Mouse (Mus musculus): ENCODE measurements around the gene Rab24. TPM values are rescaled to one million over a fixed set of nuclear protein-coding genes. Genes with fewer than 3 reads are reported as not detected.
A peak's percentile ranks its signal among the peaks of the same experiment; 100 is the strongest.

The Rab24 gene
- total and polyA plus RNA-seq, 2 experiments from 2014 or later = 77.4 to 92.3 TPM

DNA sequence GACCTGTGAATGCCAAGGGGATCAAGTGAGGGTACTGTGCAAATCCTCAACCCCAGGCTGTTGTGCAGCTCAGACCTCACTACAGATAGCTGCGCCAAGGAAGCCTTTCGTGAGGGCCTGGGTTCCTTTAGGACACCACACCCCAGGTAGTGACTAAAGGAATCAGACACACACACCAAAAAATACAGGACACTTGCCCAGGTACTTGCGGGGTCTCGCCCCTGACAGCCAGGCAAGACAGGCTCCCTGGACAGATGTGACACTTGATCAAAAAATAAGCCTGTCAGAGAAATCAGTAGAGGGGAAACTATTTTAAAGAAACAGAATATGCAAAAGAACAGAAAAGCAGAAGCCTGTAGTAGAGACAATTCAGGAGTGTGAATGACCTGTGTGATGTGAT is 6.9 kb upstream of the Rab24 start:
- DNase-seq = no peak
- Histone ChIP-seq H3K4me3 (ENCODE audit: low read depth, low read length) (no peak overlapping the region), H3K36me3 (ENCODE audit: insufficient read depth) (peaks cover 19% of the 10 kb centered on the region), H3K4me2 (ENCODE audit: low read depth) (peak overlapping the region; percentile 95), H3K27me3 (ENCODE audit: insufficient read depth, low read length) (no peaks in the 10 kb centered on the region), H3K9ac (no peak overlapping the region), H3K27ac (ENCODE audit: low read depth, low read length) (no peak overlapping the region), H3K9me3 (ENCODE audit: low read length) (no peaks in the 10 kb centered on the region), H3K4me1 (ENCODE audit: insufficient read depth) (peaks cover 5% of the 10 kb centered on the region; the same call in 1 of the 2 replicates)
- 71% methylated on average over 4 of the region's 4 CpGs for whole genome bisulfite sequencing
- ATAC-seq = no peak
- TF ChIP-seq CTCF (IDR thresholded peaks at IDR 0.05; ENCODE audit: low read depth) = no peak

GRCm38 (mm10) chr13:55328171-55328570 is 6.4 kb upstream of the Rab24 start:
- Histone ChIP-seq H3K27ac (ENCODE audit: low read depth, low read length) (no peak overlapping the region), H3K4me3 (ENCODE audit: low read depth, low read length) (no peak overlapping the region), H3K9ac (no peak overlapping the region), H3K36me3 (ENCODE audit: insufficient read depth) (peaks cover 21% of the 10 kb centered on the region), H3K4me1 (ENCODE audit: insufficient read depth) (peaks cover 5% of the 10 kb centered on the region; the same call in 1 of the 2 replicates), H3K9me3 (ENCODE audit: low read length) (no peaks in the 10 kb centered on the region), H3K27me3 (ENCODE audit: insufficient read depth, low read length) (no peaks in the 10 kb centered on the region), H3K4me2 (ENCODE audit: low read depth) (peak overlapping the region; percentile 95; the same call in 1 of the 2 replicates)
- TF ChIP-seq CTCF (IDR thresholded peaks at IDR 0.05; ENCODE audit: low read depth) = no peak
- ATAC-seq (no peak), DNase-seq (no peak)
- 84% methylated on average over 6 of the region's 6 CpGs for WGBS

GRCm38 (mm10) chr13:55327633-55328032 is 5.9 kb upstream of the Rab24 start:
- no peak overlapping the region for H3K4me3 ChIP-seq (ENCODE audit: low read depth, low read length)
- peaks cover 21% of the 10 kb centered on the region for H3K36me3 ChIP-seq (ENCODE audit: insufficient read depth)
- H3K4me2 ChIP-seq (ENCODE audit: low read depth) = peak overlapping the region; percentile 95; the same call in 1 of the 2 replicates
- ATAC-seq (peak; percentile 77), DNase-seq (peak; percentile 93)
- no peaks in the 10 kb centered on the region for H3K9me3 ChIP-seq (ENCODE audit: low read length)
- TF ChIP-seq CTCF (IDR thresholded peaks at IDR 0.05; ENCODE audit: low read depth) = peak; percentile 94
- H3K27me3 ChIP-seq (ENCODE audit: insufficient read depth, low read length) = no peaks in the 10 kb centered on the region
- peak overlapping the region; percentile 80 for H3K27ac ChIP-seq (ENCODE audit: low read depth, low read length)
- H3K9ac ChIP-seq = no peak overlapping the region
- H3K4me1 ChIP-seq (ENCODE audit: insufficient read depth) = peaks cover 10% of the 10 kb centered on the region; the same call in 1 of the 2 replicates
- 22% methylated on average over 8 of the region's 8 CpGs for WGBS

GRCm38 (mm10) chr13:55327169-55327568 is 5.4 kb upstream of the Rab24 start:
- WGBS = 56% methylated on average over 4 of the region's 4 CpGs
- H3K4me3 ChIP-seq (ENCODE audit: low read depth, low read length) = no peak overlapping the region
- peak; percentile 11 for DNase-seq
- H3K4me1 ChIP-seq (ENCODE audit: insufficient read depth) = peaks cover 11% of the 10 kb centered on the region; the same call in 1 of the 2 replicates
- H3K27me3 ChIP-seq (ENCODE audit: insufficient read depth, low read length) = no peaks in the 10 kb centered on the region
- H3K9me3 ChIP-seq (ENCODE audit: low read length) = no peaks in the 10 kb centered on the region
- peak overlapping the region; percentile 80 for H3K27ac ChIP-seq (ENCODE audit: low read depth, low read length)
- peaks cover 21% of the 10 kb centered on the region for H3K36me3 ChIP-seq (ENCODE audit: insufficient read depth)
- H3K4me2 ChIP-seq (ENCODE audit: low read depth) = peak overlapping the region; percentile 15; the same call in 1 of the 2 replicates
- 0 out of 2 replicates have a peak overlapping the region, but pooled peaks have one; percentile 11 for H3K9ac ChIP-seq
- ATAC-seq = peak; percentile 4
- no peak for TF ChIP-seq CTCF (IDR thresholded peaks at IDR 0.05; ENCODE audit: low read depth)

DNA sequence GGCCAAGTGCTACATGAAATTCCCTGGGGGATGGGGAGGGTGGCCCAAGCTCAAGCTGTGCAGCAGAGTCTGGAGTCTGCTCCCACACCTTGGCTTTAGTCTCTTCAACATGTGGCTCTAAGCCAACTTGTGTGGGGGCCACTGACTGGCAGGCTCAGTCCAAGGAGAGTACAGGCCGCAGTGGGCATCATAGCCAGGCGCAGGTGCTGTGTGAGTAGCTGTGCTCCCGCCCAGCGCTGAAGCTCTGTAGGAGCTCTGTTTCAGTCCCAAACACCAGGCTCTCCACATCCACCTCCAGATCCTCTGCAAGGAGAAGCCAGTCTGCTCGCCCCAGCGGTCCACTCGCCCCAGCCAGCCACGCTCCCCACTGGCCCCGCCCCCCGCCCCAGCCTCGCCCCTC is 3.9 kb upstream of the Rab24 start:
- WGBS = 86% methylated on average over 11 of the region's 11 CpGs
- no peak for TF ChIP-seq CTCF (IDR thresholded peaks at IDR 0.05; ENCODE audit: low read depth)
- peaks cover 15% of the 10 kb centered on the region; the same call in 1 of the 2 replicates for H3K4me1 ChIP-seq (ENCODE audit: insufficient read depth)

DNA sequence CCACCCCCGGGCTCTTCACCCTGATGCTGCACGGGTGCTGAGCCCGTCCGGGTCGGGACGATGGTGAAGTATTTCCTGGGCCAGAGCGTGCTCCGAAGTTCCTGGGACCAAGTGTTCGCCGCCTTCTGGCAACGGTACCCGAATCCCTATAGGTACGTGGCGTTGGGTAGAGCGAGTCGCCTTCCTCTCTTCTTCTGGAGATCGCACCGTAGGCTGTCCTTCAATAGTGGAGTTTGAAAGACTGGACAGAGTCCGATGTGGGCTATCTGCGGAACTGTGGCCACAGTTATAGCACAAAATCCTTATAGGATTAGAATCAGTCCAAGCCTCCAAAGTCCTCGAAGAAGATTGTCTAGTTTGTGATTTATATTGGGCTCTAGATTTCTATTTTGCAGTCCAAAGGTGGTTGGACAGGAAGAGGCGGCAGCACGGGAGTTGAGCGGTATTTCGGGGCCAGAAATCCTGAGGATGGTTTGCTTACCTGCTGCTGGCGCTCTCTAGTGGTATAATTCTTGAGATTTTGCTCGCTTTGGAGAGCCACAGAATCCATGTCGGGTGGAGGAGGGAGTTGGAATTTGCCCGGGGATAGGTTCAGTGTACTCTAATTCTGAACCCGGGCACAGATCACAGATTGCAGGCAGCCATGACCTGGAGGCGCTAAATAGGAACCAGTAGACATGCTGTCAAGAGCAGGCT is 532 bp upstream of the Rab24 start:
- Histone ChIP-seq H3K4me1 (ENCODE audit: insufficient read depth) (peaks cover 15% of the 10 kb centered on the region; the same call in 1 of the 2 replicates), H3K4me2 (ENCODE audit: low read depth) (peak overlapping the region; percentile 90), H3K9ac (peak overlapping the region; percentile 88), H3K4me3 (ENCODE audit: low read depth, low read length) (peak overlapping the region; percentile 88), H3K27ac (ENCODE audit: low read depth, low read length) (peak overlapping the region; percentile 73), H3K27me3 (ENCODE audit: insufficient read depth, low read length) (no peaks in the 10 kb centered on the region), H3K9me3 (ENCODE audit: low read length) (no peaks in the 10 kb centered on the region), H3K36me3 (ENCODE audit: insufficient read depth) (peaks cover 34% of the 10 kb centered on the region)
- TF ChIP-seq CTCF (IDR thresholded peaks at IDR 0.05; ENCODE audit: low read depth) = peak; percentile 57
- under 1% methylated on average over 31 of the region's 31 CpGs for WGBS
- ATAC-seq (peak; percentile 49), DNase-seq (peak; percentile 63)

More for the DNA sequence above, 3.9 kb upstream of the Rab24 start:
- Histone ChIP-seq H3K4me2 (ENCODE audit: low read depth) (no peak overlapping the region), H3K4me3 (ENCODE audit: low read depth, low read length) (no peak overlapping the region), H3K27ac (ENCODE audit: low read depth, low read length) (no peak overlapping the region), H3K9me3 (ENCODE audit: low read length) (no peaks in the 10 kb centered on the region), H3K36me3 (ENCODE audit: insufficient read depth) (peaks cover 21% of the 10 kb centered on the region), H3K27me3 (ENCODE audit: insufficient read depth, low read length) (no peaks in the 10 kb centered on the region), H3K9ac (no peak overlapping the region)
- ATAC-seq (no peak), DNase-seq (no peak)

GRCm38 (mm10) chr13:55319931-55320533 is 1.7 kb downstream of the Rab24 start, which contains the start of gene Prelid1:
Gene Prelid1 (plus strand): TSS chr13:55320500.
- Histone ChIP-seq H3K27ac (ENCODE audit: low read depth, low read length) (0 out of 2 replicates have a peak within 1 kb of the TSS, but pooled peaks have one; percentile 73), H3K9me3 (ENCODE audit: low read length) (no peaks in the 10 kb centered on the region), H3K36me3 (ENCODE audit: insufficient read depth) (peaks cover 34% of the 10 kb centered on the region), H3K9ac (peak within 1 kb of the TSS; percentile 88), H3K4me2 (ENCODE audit: low read depth) (peak within 1 kb of the TSS; percentile 90), H3K4me3 (ENCODE audit: low read depth, low read length) (peak within 1 kb of the TSS; percentile 88), H3K4me1 (ENCODE audit: insufficient read depth) (peaks cover 12% of the 10 kb centered on the region; the same call in 1 of the 2 replicates), H3K27me3 (ENCODE audit: insufficient read depth, low read length) (no peaks in the 10 kb centered on the region)
- no peak for DNase-seq
- WGBS = 84% methylated on average over 4 of the region's 4 CpGs
- ATAC-seq = no peak
- no peak for TF ChIP-seq CTCF (IDR thresholded peaks at IDR 0.05; ENCODE audit: low read depth)

All from forebrain, postnatal 0 days (tissue).